In genomic region chr14:34208651-34209050, GRCm38 (mm10) we compare ENCODE assay signal across 9 mouse cellular contexts. TPM values are rescaled to one million over a fixed set of nuclear protein-coding genes. Genes with fewer than 3 reads are reported as not detected.
A peak's percentile ranks its signal among the peaks of the same experiment; 100 is the strongest.
DNase-seq lines count a peak whose midpoint lies in the region; ATAC-seq and TF ChIP-seq lines count a peak whose summit lies in the region.
"Had no signal": no experiment of that assay in that cellular context is flagged by ENCODE, and none has a peak within 500 bp of the region (broad histone marks: within the 10 kb centered on the region; RNA-seq: fewer than 3 reads in every experiment).

No protein-coding gene starts in this region.

- WGBS in heart, embryonic 12.5 days = 42% methylated on average over 2 of the region's 2 CpGs

- no peak overlapping the region for H3K4me3 ChIP-seq in heart, embryonic 12.5 days
- H3K4me3 ChIP-seq: hindbrain, embryonic 15.5 days had no signal

- H3K4me1 ChIP-seq in heart, embryonic 12.5 days (replicated peaks) = no peaks in the 10 kb centered on the region
- H3K4me1 ChIP-seq: hindbrain, embryonic 15.5 days had no signal

- intact Hi-C loops in left cerebral cortex, postnatal 14 days (cut with DNase I) = loop anchor here (1.0 to 10.0 kb wide), 2 partner anchors 128 to 234 kb away; partner anchors contain the start of gene Zfp488

- no peak for ATAC-seq in heart, embryonic 12.5 days (ENCODE audit: insufficient number of reproducible peaks, low FRiP score)

- H3K27me3 ChIP-seq in heart, embryonic 12.5 days (replicated peaks) = no peaks in the 10 kb centered on the region
- H3K27me3 ChIP-seq: hindbrain, embryonic 15.5 days had no signal

- H3K36me3 ChIP-seq in heart, embryonic 12.5 days = no peaks in the 10 kb centered on the region
- H3K36me3 ChIP-seq: hindbrain, embryonic 15.5 days had no signal

- TF ChIP-seq CTCF in brain, embryonic 14.5 days (IDR thresholded peaks at IDR 0.05; ENCODE audit: borderline replicate concordance, extremely low read depth, insufficient read depth, insufficient read length) = peak; percentile 46; the same call in 1 of the 2 replicates

- H3K4me2 ChIP-seq in heart, embryonic 12.5 days = no peak overlapping the region
- H3K4me2 ChIP-seq: hindbrain, embryonic 15.5 days had no signal

- peak; percentile 19 for DNase-seq in heart, adult 8-10 months (ENCODE audit: low spot score)
- DNase-seq in right cerebral cortex, adult 2 months (ENCODE audit: low spot score in 2 of 2) = peak; percentile 30 to 61
- DNase-seq in right cerebral cortex, postnatal 36 days (ENCODE audit: low spot score in 2 of 2) = no peak
- DNase-seq in brain, embryonic 14.5 days (ENCODE audit: low read depth) = peak; percentile 41
- DNase-seq in left cerebral cortex, postnatal 14 days (ENCODE audit: low spot score in 2 of 2) = peak; percentile 58 to 70
- DNase-seq in spleen, postnatal 4 days (ENCODE audit: low spot score in 2 of 2) = no peak
- no peak for DNase-seq in c-Kit-positive CD71-positive TER-119-positive erythroid progenitor cells, embryonic 14.5 days (ENCODE audit: low spot score)

- H3K9me3 ChIP-seq in heart, embryonic 12.5 days (replicated peaks) = no peaks in the 10 kb centered on the region
- H3K9me3 ChIP-seq: hindbrain, embryonic 15.5 days had no signal

- H3K9ac ChIP-seq in heart, embryonic 12.5 days = no peak overlapping the region
- H3K9ac ChIP-seq: hindbrain, embryonic 15.5 days had no signal

- no peak for TF ChIP-seq POLR2A in brain, embryonic 14.5 days (IDR thresholded peaks at IDR 0.05; ENCODE audit: borderline replicate concordance, extremely low read depth, insufficient read depth, insufficient read length, poor library complexity, severe bottlenecking)

- no peak overlapping the region for H3K27ac ChIP-seq in heart, embryonic 12.5 days (ENCODE audit: poor library complexity, severe bottlenecking)
- H3K27ac ChIP-seq: hindbrain, embryonic 15.5 days had no signal

RNA-seq across cellular contexts. Expression of gene Gprin2, which starts 7.2 kb away (rescaled TPM):
- under 1 TPM; 0.08 to 0.29 (median 0.09) TPM for total RNA-seq in heart, adult 8-10 months (2022)
- polyA plus RNA-seq in heart, embryonic 12.5 days (2016; fragmentation: Nextera tagmentation; extraction: Ambion mirVana) = 0.27 and 0.80 TPM in 2 replicates
- polyA plus RNA-seq in brain, embryonic 14.5 days (2012; rRNA removed) = 6.4 and 11.9 TPM in 2 replicates
- 1 to 10 TPM; 1.7 to 2.7 TPM for total RNA-seq in left cerebral cortex, postnatal 14 days (2021)

RNA-seq across cellular contexts. Expression of gene Syt15, which starts 10.7 kb away (rescaled TPM):
- under 1 TPM; 0.47 to 0.66 (median 0.53) TPM for total RNA-seq in heart, adult 8-10 months (2022)
- 0.26 and 0.72 TPM in 2 replicates for polyA plus RNA-seq in heart, embryonic 12.5 days (2016; fragmentation: Nextera tagmentation; extraction: Ambion mirVana)
- 0.86 and 1.2 TPM in 2 replicates for polyA plus RNA-seq in brain, embryonic 14.5 days (2012; rRNA removed)
- total RNA-seq in left cerebral cortex, postnatal 14 days (2021) = 1 to 10 TPM in 1 of 2 experiments, under 1 TPM in 1; 0.83 to 1.4 TPM

RNA-seq across cellular contexts. Expression of gene Npy4r, which starts 56.4 kb away (rescaled TPM):
- under 1 TPM; 0.09 to 0.28 (median 0.18) TPM for total RNA-seq in heart, adult 8-10 months (2022)
- 0.19 and 0.22 TPM in 2 replicates for polyA plus RNA-seq in heart, embryonic 12.5 days (2016; fragmentation: Nextera tagmentation; extraction: Ambion mirVana)
- 0.09 and 0.11 TPM in 2 replicates for polyA plus RNA-seq in brain, embryonic 14.5 days (2012; rRNA removed)
- not detected for total RNA-seq in left cerebral cortex, postnatal 14 days (2021)

Comparison
In these comparisons a context has a peak if more than half of its experiments do, and no peak if none do; other contexts are left out.
1. DNase-seq: peak in heart, adult 8-10 months (single experiment), right cerebral cortex, adult 2 months (2 of 2), brain, embryonic 14.5 days (single experiment) and left cerebral cortex, postnatal 14 days (2 of 2); none in right cerebral cortex, postnatal 36 days (0 of 2), spleen, postnatal 4 days (0 of 2) and c-Kit-positive CD71-positive TER-119-positive erythroid progenitor cells, embryonic 14.5 days (single experiment).